Mouse (Mus musculus): Measurements from ENCODE around the gene Hrct1. TPM values are rescaled to one million over a fixed set of nuclear protein-coding genes. Genes with fewer than 3 reads are reported as not detected.

Gene Hrct1
- polyA plus RNA-seq, 1 experiment from 2014 or later = 2.1 TPM

- Histone ChIP-seq H3K27me3 (replicated peaks; ENCODE audit: control insufficient read depth, insufficient read depth, low read length) (no peaks in the 10 kb centered on the region), H3K4me3 (ENCODE audit: low read depth, low read length) (no peak overlapping the region), H3K4me2 (replicated peaks; ENCODE audit: low read depth) (no peak overlapping the region), H3K27ac (ENCODE audit: low read depth, low read length) (no peak overlapping the region), H3K9me3 (ENCODE audit: control insufficient read depth) (no peaks in the 10 kb centered on the region), H3K4me1 (replicated peaks; ENCODE audit: control insufficient read depth, insufficient read depth, low read length) (no peaks in the 10 kb centered on the region), H3K36me3 (ENCODE audit: control insufficient read depth, insufficient read depth) (no peaks in the 10 kb centered on the region), H3K9ac (ENCODE audit: low read depth, low read length) (no peak overlapping the region)
- no peak for ATAC-seq
- no peak for TF ChIP-seq CTCF (IDR thresholded peaks at IDR 0.05; ENCODE audit: low read depth)
- 88% methylated on average over 1 of the region's 1 CpGs for WGBS
These were observed 32.3 kb upstream of the Hrct1 start for GRCm38 (mm10) chr4:43694439-43695248.

- H3K36me3 ChIP-seq (ENCODE audit: control insufficient read depth, insufficient read depth) = no peaks in the 10 kb centered on the region
- no peak overlapping the region for H3K9ac ChIP-seq (ENCODE audit: low read depth, low read length)
- H3K9me3 ChIP-seq (ENCODE audit: control insufficient read depth) = no peaks in the 10 kb centered on the region
- TF ChIP-seq CTCF (IDR thresholded peaks at IDR 0.05; ENCODE audit: low read depth) = no peak
- H3K27ac ChIP-seq (ENCODE audit: low read depth, low read length) = no peak overlapping the region
- H3K27me3 ChIP-seq (replicated peaks; ENCODE audit: control insufficient read depth, insufficient read depth, low read length) = no peaks in the 10 kb centered on the region
- no peak overlapping the region for H3K4me2 ChIP-seq (replicated peaks; ENCODE audit: low read depth)
- no peaks in the 10 kb centered on the region for H3K4me1 ChIP-seq (replicated peaks; ENCODE audit: control insufficient read depth, insufficient read depth, low read length)
- 16% methylated on average over 9 of the region's 9 CpGs for WGBS
- no peak overlapping the region for H3K4me3 ChIP-seq (ENCODE audit: low read depth, low read length)
- ATAC-seq = 0 out of 2 replicates have a peak, but pooled peaks have one; percentile 45
These were observed 31.7 kb upstream of the Hrct1 start for GRCm38 (mm10) chr4:43695249-43695671.

- no peaks in the 10 kb centered on the region for H3K9me3 ChIP-seq (ENCODE audit: control insufficient read depth)
- no peak overlapping the region for H3K4me2 ChIP-seq (replicated peaks; ENCODE audit: low read depth)
- no peaks in the 10 kb centered on the region for H3K4me1 ChIP-seq (replicated peaks; ENCODE audit: control insufficient read depth, insufficient read depth, low read length)
- TF ChIP-seq CTCF (IDR thresholded peaks at IDR 0.05; ENCODE audit: low read depth) = no peak
- H3K27me3 ChIP-seq (replicated peaks; ENCODE audit: control insufficient read depth, insufficient read depth, low read length) = no peaks in the 10 kb centered on the region
- WGBS = 96% methylated on average over 13 of the region's 13 CpGs
- H3K27ac ChIP-seq (ENCODE audit: low read depth, low read length) = no peak overlapping the region
- ATAC-seq = no peak
- H3K4me3 ChIP-seq (ENCODE audit: low read depth, low read length) = no peak overlapping the region
- H3K9ac ChIP-seq (ENCODE audit: low read depth, low read length) = no peak overlapping the region
- no peaks in the 10 kb centered on the region for H3K36me3 ChIP-seq (ENCODE audit: control insufficient read depth, insufficient read depth)
These were observed 30.4 kb upstream of the Hrct1 start for GRCm38 (mm10) chr4:43696561-43696960.

- Histone ChIP-seq H3K27ac (ENCODE audit: low read depth, low read length) (no peak within 1 kb of the TSS), H3K36me3 (ENCODE audit: control insufficient read depth, insufficient read depth) (no peaks in the 10 kb centered on the region), H3K4me2 (replicated peaks; ENCODE audit: low read depth) (no peak within 1 kb of the TSS), H3K9ac (ENCODE audit: low read depth, low read length) (no peak within 1 kb of the TSS), H3K27me3 (replicated peaks; ENCODE audit: control insufficient read depth, insufficient read depth, low read length) (no peaks in the 10 kb centered on the region), H3K9me3 (ENCODE audit: control insufficient read depth) (no peaks in the 10 kb centered on the region), H3K4me3 (ENCODE audit: low read depth, low read length) (no peak within 1 kb of the TSS), H3K4me1 (replicated peaks; ENCODE audit: control insufficient read depth, insufficient read depth, low read length) (no peaks in the 10 kb centered on the region)
- no peak for ATAC-seq
- no peak for TF ChIP-seq CTCF (IDR thresholded peaks at IDR 0.05; ENCODE audit: low read depth)
- 71% methylated on average over 6 of the region's 6 CpGs for WGBS
These were observed 26.3 kb upstream of the Hrct1 start, which contains the start of gene Olfr70 for GRCm38 (mm10) chr4:43700707-43701106. Gene Olfr70 (minus strand): TSS chr4:43700807.

GRCm38 (mm10) chr4:43703439-43703838 is 23.5 kb upstream of the Hrct1 start:
- Histone ChIP-seq H3K27ac (ENCODE audit: low read depth, low read length) (no peak overlapping the region), H3K36me3 (ENCODE audit: control insufficient read depth, insufficient read depth) (no peaks in the 10 kb centered on the region), H3K4me3 (ENCODE audit: low read depth, low read length) (no peak overlapping the region), H3K4me2 (replicated peaks; ENCODE audit: low read depth) (no peak overlapping the region), H3K4me1 (replicated peaks; ENCODE audit: control insufficient read depth, insufficient read depth, low read length) (no peaks in the 10 kb centered on the region), H3K9me3 (ENCODE audit: control insufficient read depth) (no peaks in the 10 kb centered on the region), H3K9ac (ENCODE audit: low read depth, low read length) (no peak overlapping the region), H3K27me3 (replicated peaks; ENCODE audit: control insufficient read depth, insufficient read depth, low read length) (no peaks in the 10 kb centered on the region)
- TF ChIP-seq CTCF (IDR thresholded peaks at IDR 0.05; ENCODE audit: low read depth) = peak; percentile 54
- WGBS = 78% methylated on average over 6 of the region's 6 CpGs
- no peak for ATAC-seq

- no peak for ATAC-seq
- no peaks in the 10 kb centered on the region for H3K9me3 ChIP-seq (ENCODE audit: control insufficient read depth)
- H3K4me2 ChIP-seq (replicated peaks; ENCODE audit: low read depth) = no peak overlapping the region
- no peaks in the 10 kb centered on the region for H3K36me3 ChIP-seq (ENCODE audit: control insufficient read depth, insufficient read depth)
- H3K4me3 ChIP-seq (ENCODE audit: low read depth, low read length) = no peak overlapping the region
- H3K27me3 ChIP-seq (replicated peaks; ENCODE audit: control insufficient read depth, insufficient read depth, low read length) = no peaks in the 10 kb centered on the region
- no peak overlapping the region for H3K27ac ChIP-seq (ENCODE audit: low read depth, low read length)
- WGBS = 74% methylated on average over 8 of the region's 8 CpGs
- no peak for TF ChIP-seq CTCF (IDR thresholded peaks at IDR 0.05; ENCODE audit: low read depth)
- no peaks in the 10 kb centered on the region for H3K4me1 ChIP-seq (replicated peaks; ENCODE audit: control insufficient read depth, insufficient read depth, low read length)
- H3K9ac ChIP-seq (ENCODE audit: low read depth, low read length) = no peak overlapping the region
These were observed 23.1 kb upstream of the Hrct1 start for GRCm38 (mm10) chr4:43703851-43704250.
